Comparison of ENCODE assay signal across 26 mouse cellular contexts in the genomic region with DNA sequence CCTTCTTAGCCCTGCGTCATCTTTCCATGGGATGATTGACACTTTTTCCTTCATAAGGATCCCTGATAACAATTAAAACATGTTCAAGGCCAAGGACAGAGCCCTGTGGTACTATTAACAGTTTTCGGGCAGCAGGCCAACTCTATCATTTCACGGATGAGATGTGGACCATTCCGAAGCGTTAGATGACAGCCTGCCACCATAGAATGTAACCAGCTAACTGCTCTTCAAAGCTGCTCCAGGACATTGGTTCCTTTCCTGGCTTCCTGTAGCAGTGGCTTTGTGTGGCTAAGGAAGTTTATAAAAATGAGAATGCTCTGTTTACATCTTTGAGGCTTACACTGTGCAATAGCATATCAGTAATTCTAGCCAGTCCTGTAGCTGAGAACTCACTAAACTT.
A peak's percentile ranks its signal among the peaks of the same experiment; 100 is the strongest.
DNase-seq lines count a peak whose midpoint lies in the region; ATAC-seq and TF ChIP-seq lines count a peak whose summit lies in the region.
"Had no signal": no experiment of that assay in that cellular context is flagged by ENCODE, and none has a peak within 500 bp of the region (broad histone marks: within the 10 kb centered on the region; RNA-seq: fewer than 3 reads in every experiment).

No protein-coding gene starts in this region.

- DNase-seq in hindbrain, postnatal 0 days (ENCODE audit: low spot score), result peak; percentile 58
- no peak for DNase-seq in hindbrain, embryonic 14.5 days (ENCODE audit: low spot score)
- peak; percentile 46 for DNase-seq in retina, postnatal 1 day
- no peak for DNase-seq in retina, embryonic 14.5 days (ENCODE audit: low spot score)
- DNase-seq in lung, postnatal 14 days, result peak; percentile 46
- DNase-seq in right cerebral cortex, adult 18-20 months, result no peak
- DNase-seq: adrenal gland, adult 2 months; B cell, adult 2 months; gastrocnemius, postnatal 36 days; heart, adult 18-20 months; kidney, adult 18-20 months; kidney, postnatal 25 days; liver, postnatal 0 days; thymus, postnatal 4 days had no signal

- no peaks in the 10 kb centered on the region for H3K27me3 ChIP-seq in hindbrain, postnatal 0 days (ENCODE audit: insufficient read depth, low read length)
- H3K27me3 ChIP-seq in hindbrain, embryonic 14.5 days (ENCODE audit: control insufficient read depth, insufficient read depth, low read length), result no peaks in the 10 kb centered on the region
- H3K27me3 ChIP-seq in forebrain, embryonic 16.5 days (replicated peaks; ENCODE audit: control insufficient read depth, insufficient read depth, low read length), result no peaks in the 10 kb centered on the region
- H3K27me3 ChIP-seq: embryonic facial prominence, embryonic 15.5 days; forebrain, embryonic 12.5 days; hindbrain, embryonic 15.5 days; kidney, embryonic 15.5 days; liver, embryonic 12.5 days; megakaryocyte, embryonic 14.5 days; midbrain, embryonic 13.5 days; neural tube, embryonic 15.5 days had no signal

- no peaks in the 10 kb centered on the region for H3K4me1 ChIP-seq in hindbrain, postnatal 0 days (ENCODE audit: insufficient read depth, low read length)
- peaks cover 2% of the 10 kb centered on the region; the same call in 1 of the 2 replicates for H3K4me1 ChIP-seq in hindbrain, embryonic 14.5 days (replicated peaks; ENCODE audit: control insufficient read depth, insufficient read depth, low read length)
- no peaks in the 10 kb centered on the region; the same call in 1 of the 2 replicates for H3K4me1 ChIP-seq in forebrain, embryonic 16.5 days (replicated peaks; ENCODE audit: control insufficient read depth, insufficient read depth, low read length)
- H3K4me1 ChIP-seq: embryonic facial prominence, embryonic 10.5 days; forebrain, embryonic 12.5 days; kidney, embryonic 15.5 days; liver, embryonic 12.5 days; megakaryocyte, embryonic 14.5 days had no signal

- no peaks in the 10 kb centered on the region for H3K9me3 ChIP-seq in hindbrain, postnatal 0 days (ENCODE audit: low read length)
- no peaks in the 10 kb centered on the region for H3K9me3 ChIP-seq in hindbrain, embryonic 14.5 days (ENCODE audit: control insufficient read depth, low read length)
- H3K9me3 ChIP-seq in forebrain, embryonic 16.5 days (ENCODE audit: control insufficient read depth, low read length), result no peaks in the 10 kb centered on the region
- H3K9me3 ChIP-seq: embryonic facial prominence, embryonic 10.5 days; embryonic facial prominence, embryonic 15.5 days; forebrain, embryonic 12.5 days; hindbrain, embryonic 15.5 days; kidney, embryonic 15.5 days; liver, embryonic 12.5 days; midbrain, embryonic 13.5 days; neural tube, embryonic 15.5 days had no signal

- no peak overlapping the region for H3K4me2 ChIP-seq in hindbrain, postnatal 0 days (ENCODE audit: low read depth, low read length)
- H3K4me2 ChIP-seq in hindbrain, embryonic 14.5 days (replicated peaks), result no peak overlapping the region
- H3K4me2 ChIP-seq in forebrain, embryonic 16.5 days (ENCODE audit: low read length), result no peak overlapping the region
- H3K4me2 ChIP-seq: embryonic facial prominence, embryonic 15.5 days; forebrain, embryonic 12.5 days; heart, embryonic 11.5 days; hindbrain, embryonic 15.5 days; kidney, embryonic 15.5 days; liver, embryonic 12.5 days; midbrain, embryonic 13.5 days; neural tube, embryonic 15.5 days had no signal

- H3K27ac ChIP-seq in hindbrain, postnatal 0 days, result no peak overlapping the region
- no peak overlapping the region for H3K27ac ChIP-seq in hindbrain, embryonic 14.5 days
- no peak overlapping the region for H3K27ac ChIP-seq in forebrain, embryonic 16.5 days (ENCODE audit: low read length)
- H3K27ac ChIP-seq: embryonic facial prominence, embryonic 10.5 days; embryonic facial prominence, embryonic 15.5 days; forebrain, embryonic 12.5 days; hindbrain, embryonic 15.5 days; kidney, embryonic 15.5 days; liver, embryonic 12.5 days; midbrain, embryonic 13.5 days; neural tube, embryonic 15.5 days had no signal

- 63% methylated on average over 5 of the region's 5 CpGs for WGBS in hindbrain, postnatal 0 days
- 75% methylated on average over 5 of the region's 5 CpGs for WGBS in hindbrain, embryonic 14.5 days
- 73% methylated on average over 5 of the region's 5 CpGs for WGBS in forebrain, embryonic 16.5 days

- H3K4me3 ChIP-seq in hindbrain, postnatal 0 days (ENCODE audit: low read length), result no peak overlapping the region
- H3K4me3 ChIP-seq in hindbrain, embryonic 14.5 days (replicated peaks; ENCODE audit: low read length), result no peak overlapping the region
- H3K4me3 ChIP-seq in forebrain, embryonic 16.5 days (replicated peaks; ENCODE audit: low read length), result no peak overlapping the region
- H3K4me3 ChIP-seq: embryonic facial prominence, embryonic 10.5 days; embryonic facial prominence, embryonic 15.5 days; forebrain, embryonic 12.5 days; hindbrain, embryonic 15.5 days; kidney, embryonic 15.5 days; liver, embryonic 12.5 days; megakaryocyte, embryonic 14.5 days; midbrain, embryonic 13.5 days; neural tube, embryonic 15.5 days had no signal

- no peak overlapping the region for H3K9ac ChIP-seq in hindbrain, postnatal 0 days (replicated peaks; ENCODE audit: low read length)
- no peak overlapping the region for H3K9ac ChIP-seq in hindbrain, embryonic 14.5 days
- no peak overlapping the region for H3K9ac ChIP-seq in forebrain, embryonic 16.5 days (replicated peaks; ENCODE audit: low read depth, low read length)
- H3K9ac ChIP-seq: embryonic facial prominence, embryonic 15.5 days; forebrain, embryonic 12.5 days; hindbrain, embryonic 15.5 days; kidney, embryonic 15.5 days; liver, embryonic 12.5 days; liver, postnatal 0 days; midbrain, embryonic 13.5 days; neural tube, embryonic 15.5 days had no signal

- no peak for ATAC-seq in hindbrain, postnatal 0 days
- no peak for ATAC-seq in hindbrain, embryonic 14.5 days (ENCODE audit: low FRiP score)
- ATAC-seq in forebrain, embryonic 16.5 days, result no peak
- ATAC-seq: activated CD4-positive, CD25-positive, alpha-beta regulatory T cell, adult 4 months; liver, embryonic 12.5 days; liver, postnatal 0 days; midbrain, embryonic 13.5 days had no signal

- no peak for TF ChIP-seq CTCF in hindbrain, postnatal 0 days (IDR thresholded peaks at IDR 0.05; ENCODE audit: low read depth)

- H3K36me3 ChIP-seq in hindbrain, postnatal 0 days (ENCODE audit: insufficient read depth, low read length), result no peaks in the 10 kb centered on the region
- H3K36me3 ChIP-seq in hindbrain, embryonic 14.5 days (replicated peaks; ENCODE audit: control insufficient read depth, insufficient read depth), result no peaks in the 10 kb centered on the region
- no peaks in the 10 kb centered on the region for H3K36me3 ChIP-seq in forebrain, embryonic 16.5 days (ENCODE audit: control insufficient read depth, insufficient read depth)
- H3K36me3 ChIP-seq: embryonic facial prominence, embryonic 10.5 days; embryonic facial prominence, embryonic 15.5 days; forebrain, embryonic 12.5 days; hindbrain, embryonic 15.5 days; kidney, embryonic 15.5 days; liver, embryonic 12.5 days; midbrain, embryonic 13.5 days; neural tube, embryonic 15.5 days had no signal

Comparison
In these comparisons a context has a peak if more than half of its experiments do, and no peak if none do; other contexts are left out.
1. DNase-seq: peak in hindbrain, postnatal 0 days (single experiment), retina, postnatal 1 day (single experiment) and lung, postnatal 14 days (single experiment); none in hindbrain, embryonic 14.5 days (single experiment), retina, embryonic 14.5 days (single experiment) and right cerebral cortex, adult 18-20 months (single experiment).